Mouse (Mus musculus): Measurements from ENCODE around the gene Fitm2. TPM values are rescaled to one million over a fixed set of nuclear protein-coding genes. Genes with fewer than 3 reads are reported as not detected.
A peak's percentile ranks its signal among the peaks of the same experiment; 100 is the strongest.

The Fitm2 gene
- polyA plus RNA-seq, 1 experiment from 2014 or later: 18.2 TPM

DNA sequence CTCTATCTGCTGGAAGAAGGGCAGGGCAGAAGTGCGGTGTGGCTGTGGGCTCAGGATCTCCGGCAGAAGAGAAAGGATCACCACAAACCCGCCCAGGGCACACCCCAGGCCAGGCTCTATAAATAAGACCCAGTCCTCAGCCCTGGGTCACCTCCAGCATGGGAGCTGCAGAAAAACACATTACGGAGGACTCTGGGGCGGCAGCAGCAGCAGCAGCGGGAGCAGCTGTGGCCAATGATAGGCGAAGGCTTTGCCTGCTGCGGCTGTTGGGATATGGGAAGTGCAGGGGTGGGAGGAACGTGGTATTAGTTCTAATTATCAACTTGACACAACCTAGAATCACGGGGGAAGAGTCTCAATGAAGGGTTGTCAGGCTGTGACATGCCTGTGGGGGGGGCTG is 13.0 kb downstream of the Fitm2 start:
- Histone ChIP-seq H3K4me2 (ENCODE audit: low read length) (peak overlapping the region; percentile 35), H3K36me3 (ENCODE audit: control insufficient read depth, insufficient read depth, low read length) (peaks cover 7% of the 10 kb centered on the region), H3K4me3 (ENCODE audit: low read length) (peak overlapping the region; percentile 6; the same call in 1 of the 2 replicates), H3K9ac (ENCODE audit: low read depth, low read length) (peak overlapping the region; percentile 38), H3K4me1 (ENCODE audit: control insufficient read depth, insufficient read depth, low read depth, low read length) (peaks cover 7% of the 10 kb centered on the region; the same call in 1 of the 2 replicates), H3K27ac (ENCODE audit: low read depth, low read length) (peak overlapping the region; percentile 58), H3K27me3 (replicated peaks; ENCODE audit: control insufficient read depth, insufficient read depth, low read length) (no peaks in the 10 kb centered on the region), H3K9me3 (ENCODE audit: control insufficient read depth, low read length) (no peaks in the 10 kb centered on the region)
- 37% methylated on average over 10 of the region's 10 CpGs for WGBS
- peak; percentile 47 for ATAC-seq

- Histone ChIP-seq H3K27me3 (replicated peaks; ENCODE audit: control insufficient read depth, insufficient read depth, low read length) (no peaks in the 10 kb centered on the region), H3K4me1 (ENCODE audit: control insufficient read depth, insufficient read depth, low read depth, low read length) (peaks cover 7% of the 10 kb centered on the region; the same call in 1 of the 2 replicates), H3K36me3 (ENCODE audit: control insufficient read depth, insufficient read depth, low read length) (peaks cover 14% of the 10 kb centered on the region), H3K9ac (ENCODE audit: low read depth, low read length) (peak overlapping the region; percentile 38; the same call in 1 of the 2 replicates), H3K4me3 (ENCODE audit: low read length) (no peak overlapping the region; the same call in 1 of the 2 replicates), H3K4me2 (ENCODE audit: low read length) (peak overlapping the region; percentile 35), H3K27ac (ENCODE audit: low read depth, low read length) (peak overlapping the region; percentile 58), H3K9me3 (ENCODE audit: control insufficient read depth, low read length) (no peaks in the 10 kb centered on the region)
- 0 out of 2 replicates have a peak, but pooled peaks have one; percentile 5 for ATAC-seq
- WGBS: 53% methylated on average over 27 of the region's 27 CpGs
Measured at GRCm38 (mm10) chr2:163458539-163459265, 13.7 kb downstream of the Fitm2 start.

DNA sequence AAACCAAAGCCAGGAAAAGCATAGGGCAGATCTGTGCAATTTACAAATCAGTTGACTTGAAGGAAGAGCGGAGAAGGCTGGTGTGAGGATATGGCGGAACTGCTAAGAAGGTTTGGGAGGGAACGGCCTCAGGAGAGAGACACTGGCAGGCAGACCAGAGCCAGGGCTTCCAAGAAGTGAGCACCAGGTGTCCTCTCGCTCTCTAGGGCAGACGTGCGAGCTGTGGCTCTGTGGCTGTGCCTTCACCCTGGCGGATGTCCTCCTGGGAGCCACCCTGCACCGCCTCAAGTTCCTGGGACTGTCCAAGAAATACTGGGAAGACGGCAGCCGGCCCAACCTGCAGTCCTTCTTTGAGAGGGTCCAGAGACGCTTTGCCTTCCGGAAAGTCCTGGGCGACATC is 19.1 kb downstream of the Fitm2 start:
- Histone ChIP-seq H3K4me1 (ENCODE audit: control insufficient read depth, insufficient read depth, low read depth, low read length) (no peaks in the 10 kb centered on the region), H3K9me3 (ENCODE audit: control insufficient read depth, low read length) (no peaks in the 10 kb centered on the region), H3K27me3 (replicated peaks; ENCODE audit: control insufficient read depth, insufficient read depth, low read length) (no peaks in the 10 kb centered on the region), H3K27ac (ENCODE audit: low read depth, low read length) (no peak overlapping the region), H3K4me2 (ENCODE audit: low read length) (no peak overlapping the region), H3K36me3 (ENCODE audit: control insufficient read depth, insufficient read depth, low read length) (peaks cover 21% of the 10 kb centered on the region), H3K9ac (ENCODE audit: low read depth, low read length) (no peak overlapping the region), H3K4me3 (ENCODE audit: low read length) (no peak overlapping the region)
- 83% methylated on average over 13 of the region's 13 CpGs for WGBS
- ATAC-seq: no peak

DNA sequence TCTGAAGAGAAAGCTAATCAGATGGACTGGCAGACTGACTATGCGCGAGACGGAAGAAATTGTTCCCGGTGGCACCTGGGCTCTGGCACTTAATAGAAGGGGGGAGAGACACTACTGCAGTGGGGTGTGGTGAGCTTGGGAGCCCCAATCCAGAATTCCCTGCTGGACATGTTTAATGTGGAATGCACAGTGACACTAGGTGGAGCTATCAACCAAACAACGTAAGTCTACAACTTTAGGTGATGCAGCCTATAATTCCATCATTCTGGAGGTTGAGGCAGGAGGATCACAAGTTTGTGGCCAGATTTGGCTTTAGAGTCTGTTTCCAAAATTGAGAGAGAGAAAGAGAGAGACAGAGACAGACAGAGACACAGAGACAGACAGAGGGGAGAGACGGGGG is 19.7 kb downstream of the Fitm2 start:
- H3K27me3 ChIP-seq (replicated peaks; ENCODE audit: control insufficient read depth, insufficient read depth, low read length): no peaks in the 10 kb centered on the region
- no peak overlapping the region for H3K9ac ChIP-seq (ENCODE audit: low read depth, low read length)
- no peak overlapping the region for H3K27ac ChIP-seq (ENCODE audit: low read depth, low read length)
- no peak overlapping the region for H3K4me2 ChIP-seq (ENCODE audit: low read length)
- no peak for ATAC-seq
- H3K4me3 ChIP-seq (ENCODE audit: low read length): no peak overlapping the region
- H3K9me3 ChIP-seq (ENCODE audit: control insufficient read depth, low read length): no peaks in the 10 kb centered on the region
- H3K36me3 ChIP-seq (ENCODE audit: control insufficient read depth, insufficient read depth, low read length): peaks cover 23% of the 10 kb centered on the region
- no peaks in the 10 kb centered on the region for H3K4me1 ChIP-seq (ENCODE audit: control insufficient read depth, insufficient read depth, low read depth, low read length)
- WGBS: 90% methylated on average over 6 of the region's 6 CpGs

GRCm38 (mm10) chr2:163450668-163451295 is 21.6 kb downstream of the Fitm2 start:
- peaks cover 31% of the 10 kb centered on the region for H3K36me3 ChIP-seq (ENCODE audit: control insufficient read depth, insufficient read depth, low read length)

GRCm38 (mm10) chr2:163449276-163449675 is 23.2 kb downstream of the Fitm2 start:
- Histone ChIP-seq H3K36me3 (ENCODE audit: control insufficient read depth, insufficient read depth, low read length) (peaks cover 23% of the 10 kb centered on the region), H3K9me3 (ENCODE audit: control insufficient read depth, low read length) (no peaks in the 10 kb centered on the region)
- WGBS: 73% methylated on average over 3 of the region's 3 CpGs

More at GRCm38 (mm10) chr2:163450668-163451295, 21.6 kb downstream of the Fitm2 start:
- 63% methylated on average over 6 of the region's 6 CpGs for WGBS
- Histone ChIP-seq H3K27me3 (replicated peaks; ENCODE audit: control insufficient read depth, insufficient read depth, low read length) (no peaks in the 10 kb centered on the region), H3K9ac (ENCODE audit: low read depth, low read length) (no peak overlapping the region), H3K9me3 (ENCODE audit: control insufficient read depth, low read length) (no peaks in the 10 kb centered on the region), H3K4me1 (ENCODE audit: control insufficient read depth, insufficient read depth, low read depth, low read length) (no peaks in the 10 kb centered on the region), H3K4me3 (ENCODE audit: low read length) (no peak overlapping the region), H3K4me2 (ENCODE audit: low read length) (no peak overlapping the region), H3K27ac (ENCODE audit: low read depth, low read length) (no peak overlapping the region)
- ATAC-seq: peak; percentile 28; the same call in 1 of the 2 replicates

GRCm38 (mm10) chr2:163447375-163447774 is 25.1 kb downstream of the Fitm2 start:
- H3K4me1 ChIP-seq (ENCODE audit: control insufficient read depth, insufficient read depth, low read depth, low read length): no peaks in the 10 kb centered on the region
- no peaks in the 10 kb centered on the region for H3K27me3 ChIP-seq (replicated peaks; ENCODE audit: control insufficient read depth, insufficient read depth, low read length)
- H3K9me3 ChIP-seq (ENCODE audit: control insufficient read depth, low read length): no peaks in the 10 kb centered on the region
- no peak overlapping the region for H3K4me2 ChIP-seq (ENCODE audit: low read length)
- ATAC-seq: no peak
- H3K4me3 ChIP-seq (ENCODE audit: low read length): no peak overlapping the region
- no peak overlapping the region for H3K9ac ChIP-seq (ENCODE audit: low read depth, low read length)
- WGBS: 87% methylated on average over 12 of the region's 12 CpGs
- H3K27ac ChIP-seq (ENCODE audit: low read depth, low read length): no peak overlapping the region
- peaks cover 16% of the 10 kb centered on the region for H3K36me3 ChIP-seq (ENCODE audit: control insufficient read depth, insufficient read depth, low read length)

More at GRCm38 (mm10) chr2:163449276-163449675, 23.2 kb downstream of the Fitm2 start:
- no peak overlapping the region for H3K4me3 ChIP-seq (ENCODE audit: low read length)
- no peak overlapping the region for H3K9ac ChIP-seq (ENCODE audit: low read depth, low read length)
- no peaks in the 10 kb centered on the region for H3K27me3 ChIP-seq (replicated peaks; ENCODE audit: control insufficient read depth, insufficient read depth, low read length)
- H3K4me2 ChIP-seq (ENCODE audit: low read length): no peak overlapping the region
- ATAC-seq: no peak
- H3K4me1 ChIP-seq (ENCODE audit: control insufficient read depth, insufficient read depth, low read depth, low read length): no peaks in the 10 kb centered on the region
- no peak overlapping the region for H3K27ac ChIP-seq (ENCODE audit: low read depth, low read length)

GRCm38 (mm10) chr2:163444017-163444416 is 28.4 kb downstream of the Fitm2 start:
- no peak overlapping the region for H3K4me3 ChIP-seq (ENCODE audit: low read length)
- H3K4me2 ChIP-seq (ENCODE audit: low read length): no peak overlapping the region
- no peaks in the 10 kb centered on the region for H3K9me3 ChIP-seq (ENCODE audit: control insufficient read depth, low read length)
- peaks cover 21% of the 10 kb centered on the region for H3K4me1 ChIP-seq (ENCODE audit: control insufficient read depth, insufficient read depth, low read depth, low read length)
- H3K27ac ChIP-seq (ENCODE audit: low read depth, low read length): no peak overlapping the region
- peaks cover 11% of the 10 kb centered on the region for H3K36me3 ChIP-seq (ENCODE audit: control insufficient read depth, insufficient read depth, low read length)
- H3K27me3 ChIP-seq (replicated peaks; ENCODE audit: control insufficient read depth, insufficient read depth, low read length): no peaks in the 10 kb centered on the region
- WGBS: 68% methylated on average over 7 of the region's 7 CpGs
- ATAC-seq: no peak
- H3K9ac ChIP-seq (ENCODE audit: low read depth, low read length): no peak overlapping the region

GRCm38 (mm10) chr2:163443543-163443942 is 28.9 kb downstream of the Fitm2 start:
- no peak overlapping the region for H3K4me3 ChIP-seq (ENCODE audit: low read length)
- ATAC-seq: no peak
- H3K9me3 ChIP-seq (ENCODE audit: control insufficient read depth, low read length): no peaks in the 10 kb centered on the region
- H3K9ac ChIP-seq (ENCODE audit: low read depth, low read length): no peak overlapping the region
- WGBS: 71% methylated on average over 6 of the region's 6 CpGs
- no peaks in the 10 kb centered on the region for H3K27me3 ChIP-seq (replicated peaks; ENCODE audit: control insufficient read depth, insufficient read depth, low read length)
- H3K4me2 ChIP-seq (ENCODE audit: low read length): no peak overlapping the region
- H3K4me1 ChIP-seq (ENCODE audit: control insufficient read depth, insufficient read depth, low read depth, low read length): peaks cover 21% of the 10 kb centered on the region
- no peak overlapping the region for H3K27ac ChIP-seq (ENCODE audit: low read depth, low read length)
- peaks cover 11% of the 10 kb centered on the region for H3K36me3 ChIP-seq (ENCODE audit: control insufficient read depth, insufficient read depth, low read length)

Measured in hindbrain, embryonic 16.5 days (tissue).